Mouse (Mus musculus) MEL (cell line): ENCODE results near the gene Garnl3. TPM values are rescaled to one million over a fixed set of nuclear protein-coding genes. Genes with fewer than 3 reads are reported as not detected.

Experiments
- DNase-seq: peaks from one replicate; pipeline ENCODE4 v3.0.0; 2011; ENCODE audit warnings: low read depth, low spot score
- H3K27ac ChIP-seq: 2 replicates; pipeline ENCODE4 v1.5.1; 2012; ENCODE audit warnings: low read depth, mild to moderate bottlenecking, control low read depth, low read length, moderate library complexity; ENCODE audit not compliant: control insufficient read depth
- H3K27me3 ChIP-seq, 2 experiments: fragments of 150-350 bp in 1 of 2; sonication (generic) in 1 of 2; 2 replicates each; pipeline ENCODE4 v1.6.1; 2012; ENCODE audit warnings: low read length in 2 of 2, mild to moderate bottlenecking in 2 of 2, improper control_type of control experiment in 1 of 2, moderate library complexity in 1 of 2; ENCODE audit not compliant: insufficient read depth in 2 of 2, control insufficient read depth in 1 of 2
- H3K36me3 ChIP-seq, 2 experiments: 2 replicates each; pipeline ENCODE4 v1.6.1; 2012 to 2014; ENCODE audit warnings: low read length in 2 of 2, improper control_type of control experiment in 1 of 2, inconsistent platforms in 1 of 2, mild to moderate bottlenecking in 1 of 2; ENCODE audit not compliant: insufficient read depth in 2 of 2, control insufficient read depth in 1 of 2
- H3K4me1 ChIP-seq, 2 experiments: fragments of 150-350 bp in 1 of 2; sonication (generic) in 1 of 2; 2 replicates each; pipeline ENCODE4 v1.6.1; 2012; ENCODE audit warnings: low read length in 2 of 2, improper control_type of control experiment in 1 of 2, mild to moderate bottlenecking in 1 of 2; ENCODE audit not compliant: insufficient read depth in 2 of 2, control insufficient read depth in 1 of 2
- H3K4me3 ChIP-seq, 2 experiments: fragments of 150-350 bp in 1 of 2; sonication (generic) in 1 of 2; 2 replicates each; pipeline ENCODE4 v1.5.1; 2012; ENCODE audit warnings: low read depth in 2 of 2, low read length in 2 of 2, mild to moderate bottlenecking in 2 of 2, moderate library complexity in 2 of 2, control low read depth in 1 of 2, improper control_type of control experiment in 1 of 2; ENCODE audit not compliant: control insufficient read depth in 1 of 2, insufficient read depth in 1 of 2
- H3K79me2 ChIP-seq: 2 replicates; pipeline ENCODE4 v1.6.1; 2012; ENCODE audit warnings: mild to moderate bottlenecking, low read length, moderate library complexity; ENCODE audit not compliant: control insufficient read depth, poor library complexity, insufficient read depth
- H3K9ac ChIP-seq: 2 replicates; pipeline ENCODE4 v1.6.1; 2012; ENCODE audit warnings: low read depth, mild to moderate bottlenecking, control low read depth, low read length, moderate library complexity; ENCODE audit not compliant: control insufficient read depth, poor library complexity, severe bottlenecking
- H3K9me3 ChIP-seq: fragments of 150-350 bp; sonication (generic); replicated peaks from 2 replicates; pipeline ENCODE4 v1.6.1; 2012; ENCODE audit warnings: mild to moderate bottlenecking, low read length, improper control_type of control experiment, moderate library complexity; ENCODE audit not compliant: insufficient read depth
- BHLHE40 ChIP-seq: IDR thresholded peaks from 2 replicates; pipeline ENCODE4 v1.6.1; 2012; ENCODE audit warnings: low read depth, mild to moderate bottlenecking, inconsistent platforms, low read length, improper control_type of control experiment, borderline replicate concordance
- CHD2 ChIP-seq: IDR thresholded peaks from 2 replicates; pipeline ENCODE4 v1.6.1; 2011; ENCODE audit warnings: low read length, improper control_type of control experiment
- CTCF ChIP-seq, 3 experiments: IDR thresholded peaks in 2 of 3; conservative IDR thresholded peaks in 1 of 3; 2 replicates each; pipeline ENCODE4 v1.5.1; 2011 to 2012; ENCODE audit warnings: low read length in 3 of 3, low read depth in 2 of 3, mild to moderate bottlenecking in 2 of 3, improper control_type of control experiment in 1 of 3, inconsistent platforms in 1 of 3, mixed read lengths in 1 of 3, moderate library complexity in 1 of 3; ENCODE audit not compliant: control insufficient read depth in 1 of 3, insufficient read depth in 1 of 3, poor library complexity in 1 of 3, severe bottlenecking in 1 of 3
- ELF1 ChIP-seq: IDR thresholded peaks from 2 replicates; pipeline ENCODE4 v1.6.1; 2014; ENCODE audit warnings: low read depth, mild to moderate bottlenecking, inconsistent platforms, low read length, improper control_type of control experiment, moderate library complexity
- ETS1 ChIP-seq: IDR thresholded peaks from 2 replicates; pipeline ENCODE4 v1.6.1; 2012; ENCODE audit warnings: low read depth, mild to moderate bottlenecking, inconsistent platforms, low read length, improper control_type of control experiment, moderate library complexity
- GABPA ChIP-seq: IDR thresholded peaks from 2 replicates; pipeline ENCODE4 v1.6.1; 2012; ENCODE audit warnings: low read depth, mild to moderate bottlenecking, inconsistent platforms, low read length, improper control_type of control experiment, moderate library complexity
- GATA1 ChIP-seq: IDR thresholded peaks from 2 replicates; pipeline ENCODE4 v1.6.1; 2011; ENCODE audit warnings: low read depth, low read length, improper control_type of control experiment
- HCFC1 ChIP-seq: IDR thresholded peaks from 2 replicates; pipeline ENCODE4 v1.6.1; 2012; ENCODE audit warnings: low read depth, mild to moderate bottlenecking, inconsistent platforms, low read length, improper control_type of control experiment, moderate library complexity
- JUND ChIP-seq: IDR thresholded peaks from 2 replicates; pipeline ENCODE4 v1.6.1; 2011; ENCODE audit warnings: low read depth, mild to moderate bottlenecking, improper control_type of control experiment, low read length
- KAT2A ChIP-seq: conservative IDR thresholded peaks from 2 replicates; pipeline ENCODE4 v1.6.1; 2012; ENCODE audit warnings: low read depth, low read length, improper control_type of control experiment, inconsistent platforms
- MAX ChIP-seq: IDR thresholded peaks from 2 replicates; pipeline ENCODE4 v1.6.1; 2011; ENCODE audit warnings: low read length, improper control_type of control experiment
- MAZ ChIP-seq: IDR thresholded peaks from 2 replicates; pipeline ENCODE4 v1.6.1; 2012; ENCODE audit warnings: low read depth, mild to moderate bottlenecking, inconsistent platforms, low read length, improper control_type of control experiment
- MEF2A ChIP-seq: IDR thresholded peaks from 2 replicates; pipeline ENCODE4 v1.6.1; 2014; ENCODE audit warnings: low read depth, mild to moderate bottlenecking, inconsistent platforms, low read length, improper control_type of control experiment; ENCODE audit not compliant: poor library complexity, insufficient replicate concordance, severe bottlenecking; ENCODE audit errors: extremely low read depth
- MYB ChIP-seq: IDR thresholded peaks from 2 replicates; pipeline ENCODE4 v1.6.1; 2011; ENCODE audit warnings: mild to moderate bottlenecking, low read depth, low read length, improper control_type of control experiment
- NRF1 ChIP-seq: IDR thresholded peaks from 2 replicates; pipeline ENCODE4 v1.6.1; 2014; ENCODE audit warnings: low read depth, mild to moderate bottlenecking, inconsistent platforms, low read length, improper control_type of control experiment, moderate library complexity; ENCODE audit not compliant: poor library complexity, insufficient read depth, severe bottlenecking
- POLR2A ChIP-seq, 2 experiments: IDR thresholded peaks; 2 replicates each; pipeline ENCODE4 v1.6.1; 2011 to 2012; ENCODE audit warnings: low read length in 2 of 2, mild to moderate bottlenecking in 2 of 2, control low read depth in 1 of 2, improper control_type of control experiment in 1 of 2, low read depth in 1 of 2, moderate library complexity in 1 of 2; ENCODE audit not compliant: control insufficient read depth in 1 of 2, insufficient read depth in 1 of 2, poor library complexity in 1 of 2
- POLR2AphosphoS2 ChIP-seq: IDR thresholded peaks from 2 replicates; pipeline ENCODE4 v1.6.1; 2011; ENCODE audit warnings: low read length, improper control_type of control experiment
- POLR2AphosphoS5 ChIP-seq: IDR thresholded peaks from 2 replicates; pipeline ENCODE4 v1.6.1; 2012; ENCODE audit warnings: low read depth, borderline replicate concordance, mild to moderate bottlenecking, inconsistent platforms, low read length, moderate library complexity, mixed read lengths
- RAD21 ChIP-seq: IDR thresholded peaks from 2 replicates; pipeline ENCODE4 v1.6.1; 2011; ENCODE audit warnings: mild to moderate bottlenecking, low read depth, low read length, improper control_type of control experiment
- SIN3A ChIP-seq: IDR thresholded peaks from 2 replicates; pipeline ENCODE4 v1.6.1; 2012; ENCODE audit warnings: low read length, improper control_type of control experiment, inconsistent platforms
- SMC3 ChIP-seq: IDR thresholded peaks from 2 replicates; pipeline ENCODE4 v1.6.1; 2011; ENCODE audit warnings: low read depth, low read length, improper control_type of control experiment
- TAL1 ChIP-seq: IDR thresholded peaks from 2 replicates; pipeline ENCODE4 v1.6.1; 2012; ENCODE audit warnings: mild to moderate bottlenecking, inconsistent platforms, low read length, moderate library complexity, mixed read lengths
- TBP ChIP-seq: IDR thresholded peaks from 2 replicates; pipeline ENCODE4 v1.8.0; 2011; ENCODE audit warnings: low read depth, low read length, improper control_type of control experiment
- TCF12 ChIP-seq: IDR thresholded peaks from 2 replicates; pipeline ENCODE4 v1.6.1; 2014; ENCODE audit warnings: low read depth, mild to moderate bottlenecking, inconsistent platforms, low read length, improper control_type of control experiment, moderate library complexity
- UBTF ChIP-seq: IDR thresholded peaks from 2 replicates; pipeline ENCODE4 v1.6.1; 2012; ENCODE audit warnings: low read depth, mild to moderate bottlenecking, inconsistent platforms, low read length, improper control_type of control experiment, moderate library complexity, borderline replicate concordance; ENCODE audit not compliant: insufficient read depth
- USF1 ChIP-seq: IDR thresholded peaks from 2 replicates; pipeline ENCODE4 v1.6.1; 2014; ENCODE audit warnings: low read depth, mild to moderate bottlenecking, inconsistent platforms, low read length, improper control_type of control experiment, moderate library complexity
- ZC3H11A ChIP-seq: IDR thresholded peaks from 2 replicates; pipeline ENCODE4 v1.6.1; 2012; ENCODE audit warnings: low read depth, mild to moderate bottlenecking, inconsistent platforms, low read length, improper control_type of control experiment
- ZKSCAN1 ChIP-seq: IDR thresholded peaks from 2 replicates; pipeline ENCODE4 v1.6.1; 2012; ENCODE audit warnings: low read depth, mild to moderate bottlenecking, inconsistent platforms, low read length, improper control_type of control experiment, moderate library complexity
- ZMIZ1 ChIP-seq: IDR thresholded peaks from 2 replicates; pipeline ENCODE4 v1.6.1; 2012; ENCODE audit warnings: low read depth, mild to moderate bottlenecking, inconsistent platforms, low read length, improper control_type of control experiment, moderate library complexity
- ZNF384 ChIP-seq: IDR thresholded peaks from 2 replicates; pipeline ENCODE4 v1.6.1; 2012; ENCODE audit warnings: low read depth, mild to moderate bottlenecking, inconsistent platforms, low read length, improper control_type of control experiment
- polyA plus RNA-seq, 2 experiments: library from polyadenylated mRNA; stranded (reverse) in 1 of 2; unstranded in 1 of 2; fragments of >175 nt in 1 of 2; fragments of >200 nt in 1 of 2; gene quantifications; 2 replicates each; pipeline versions ENCODE4 v1.2.1 to v1.2.4; 2012; ENCODE audit warnings: low replicate concordance in 2 of 2, low read depth in 1 of 2; ENCODE audit not compliant: insufficient read length in 2 of 2, insufficient read depth in 1 of 2, missing spikeins in 1 of 2
- total RNA-seq: library from RNA; depleted of rRNA; stranded (reverse); fragments of 300-350 nt; gene quantifications from 2 replicates; pipeline ENCODE4 v1.2.3, GENCODE M21; 2012

Gene Garnl3
- total and polyA plus RNA-seq, 3 experiments: 1.5 to 2.3 TPM; not detected in 1

- H3K79me2 ChIP-seq: no peaks in the 10 kb centered on the region
- no peak overlapping the region for H3K27ac ChIP-seq
- TF ChIP-seq ZKSCAN1: no peak
- TF ChIP-seq ZNF384: no peak
- TF ChIP-seq SMC3: no peak
- TF ChIP-seq MEF2A: no peak
- no peak for TF ChIP-seq RAD21
- TF ChIP-seq JUND: no peak
- no peak for TF ChIP-seq GABPA
- no peak for TF ChIP-seq TCF12
- TF ChIP-seq USF1: no peak
- TF ChIP-seq POLR2AphosphoS2: no peak
- no peak for TF ChIP-seq UBTF
- no peak for TF ChIP-seq ELF1
- no peak for TF ChIP-seq ZC3H11A
- TF ChIP-seq ZMIZ1: no peak
- no peak for TF ChIP-seq TBP
Observed at GRCm38 (mm10) chr2:33086671-33087363, 44.6 kb downstream of the Garnl3 start.

GRCm38 (mm10) chr2:33086016-33086596, 45.3 kb downstream of the Garnl3 start:
- DNase-seq: no peak

More at GRCm38 (mm10) chr2:33086671-33087363, 44.6 kb downstream of the Garnl3 start:
- Histone ChIP-seq H3K9ac (no peak overlapping the region), H3K9me3 (no peaks in the 10 kb centered on the region), H3K4me1 (no peaks in the 10 kb centered on the region), H3K36me3 (no peaks in the 10 kb centered on the region), H3K4me3 (no peak overlapping the region), H3K27me3 (no peaks in the 10 kb centered on the region)
- no peak for DNase-seq

More at GRCm38 (mm10) chr2:33086016-33086596, 45.3 kb downstream of the Garnl3 start:
- Histone ChIP-seq H3K4me1 (no peaks in the 10 kb centered on the region), H3K9ac (no peak overlapping the region), H3K27me3 (no peaks in the 10 kb centered on the region), H3K36me3 (no peaks in the 10 kb centered on the region), H3K9me3 (no peaks in the 10 kb centered on the region), H3K79me2 (no peaks in the 10 kb centered on the region), H3K27ac (no peak overlapping the region), H3K4me3 (no peak overlapping the region)
- TF ChIP-seq CTCF (IDR thresholded peaks at IDR 0.05 in 2 of 3, conservative IDR thresholded peaks at IDR 0.05 in 1 of 3; ENCODE audit: control insufficient read depth in 1 of 3, insufficient read depth in 1 of 3, low read depth in 2 of 3, low read length in 3 of 3, poor library complexity in 1 of 3, severe bottlenecking in 1 of 3) (no peak), CHD2 (no peak), SIN3A (no peak), POLR2AphosphoS2 (no peak), MAX (no peak), MYB (no peak), POLR2AphosphoS5 (no peak), ETS1 (no peak), ZKSCAN1 (no peak), NRF1 (no peak), GATA1 (no peak), MAZ (no peak), USF1 (no peak), TAL1 (no peak), KAT2A (no peak), TBP (no peak), HCFC1 (no peak), MEF2A (no peak), BHLHE40 (no peak), POLR2A (IDR thresholded peaks at IDR 0.05; ENCODE audit: control insufficient read depth in 1 of 2, insufficient read depth in 1 of 2, low read depth in 1 of 2, low read length in 2 of 2, poor library complexity in 1 of 2) (no peak)
